Mouse (Mus musculus): ENCODE results near the gene Clybl. TPM values are rescaled to one million over a fixed set of nuclear protein-coding genes. Genes with fewer than 3 reads are reported as not detected.

Clybl gene
- polyA plus RNA-seq, 1 experiment from 2014 or later, result 21.6 TPM

DNA sequence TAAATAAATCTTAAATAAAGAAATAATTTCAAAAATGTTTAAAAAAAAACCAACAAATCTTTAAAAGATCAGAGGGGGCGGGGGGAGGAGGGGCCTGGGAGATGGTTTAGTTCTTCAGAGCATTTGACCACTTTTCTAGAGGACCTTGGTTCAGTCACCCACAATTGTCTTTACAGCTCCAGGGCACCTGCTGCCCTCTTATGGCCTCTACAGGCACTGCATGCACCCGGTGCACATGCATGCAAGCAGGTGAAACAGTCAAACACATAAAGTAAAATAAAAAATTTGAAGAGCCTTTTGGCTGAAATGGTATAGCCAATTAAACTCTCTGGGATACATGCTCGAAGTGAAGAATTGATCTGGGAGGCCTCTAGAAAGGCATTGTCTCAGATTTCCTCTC, 67.6 kb downstream of the Clybl start:
- H3K4me2 ChIP-seq (ENCODE audit: low read length), result no peak overlapping the region
- no peak overlapping the region for H3K27ac ChIP-seq (ENCODE audit: low read depth, low read length)
- H3K9me3 ChIP-seq (ENCODE audit: control insufficient read depth, low read length), result no peaks in the 10 kb centered on the region
- no peak overlapping the region for H3K9ac ChIP-seq (ENCODE audit: low read depth, low read length)
- no peak for ATAC-seq
- 95% methylated on average over 3 of the region's 3 CpGs for WGBS
- H3K36me3 ChIP-seq (ENCODE audit: control insufficient read depth, insufficient read depth, low read length), result no peaks in the 10 kb centered on the region
- H3K4me1 ChIP-seq (ENCODE audit: control insufficient read depth, insufficient read depth, low read depth, low read length), result no peaks in the 10 kb centered on the region
- H3K27me3 ChIP-seq (replicated peaks; ENCODE audit: control insufficient read depth, insufficient read depth, low read length), result no peaks in the 10 kb centered on the region; the same call in 1 of the 2 replicates
- no peak overlapping the region for H3K4me3 ChIP-seq (ENCODE audit: low read length)

DNA sequence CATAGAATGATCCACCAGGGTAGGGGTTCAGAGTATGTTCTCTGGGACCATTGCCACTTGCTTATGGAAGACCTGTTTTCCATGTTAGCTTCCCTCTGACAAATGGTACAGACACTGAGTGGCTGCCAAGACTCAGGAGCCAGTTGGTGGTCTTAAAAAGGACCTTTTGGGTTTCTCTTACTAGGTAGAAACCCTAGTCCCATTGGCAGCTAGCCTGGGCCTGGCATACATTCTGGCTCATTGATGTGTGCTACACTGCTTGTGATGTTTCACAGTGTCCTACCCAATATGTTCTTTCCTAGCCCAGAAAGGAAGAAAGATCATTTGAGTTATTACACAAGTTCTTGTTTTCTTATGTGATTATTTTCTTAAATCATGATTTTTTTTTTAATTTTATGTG, 69.8 kb downstream of the Clybl start:
- H3K9me3 ChIP-seq (ENCODE audit: control insufficient read depth, low read length), result no peaks in the 10 kb centered on the region
- peaks cover 5% of the 10 kb centered on the region; the same call in 1 of the 2 replicates for H3K4me1 ChIP-seq (ENCODE audit: control insufficient read depth, insufficient read depth, low read depth, low read length)
- H3K4me2 ChIP-seq (ENCODE audit: low read length), result no peak overlapping the region
- no peak overlapping the region for H3K4me3 ChIP-seq (ENCODE audit: low read length)
- H3K36me3 ChIP-seq (ENCODE audit: control insufficient read depth, insufficient read depth, low read length), result no peaks in the 10 kb centered on the region
- ATAC-seq, result no peak
- H3K27me3 ChIP-seq (replicated peaks; ENCODE audit: control insufficient read depth, insufficient read depth, low read length), result peaks cover 5% of the 10 kb centered on the region
- H3K27ac ChIP-seq (ENCODE audit: low read depth, low read length), result no peak overlapping the region
- no peak overlapping the region for H3K9ac ChIP-seq (ENCODE audit: low read depth, low read length)

DNA sequence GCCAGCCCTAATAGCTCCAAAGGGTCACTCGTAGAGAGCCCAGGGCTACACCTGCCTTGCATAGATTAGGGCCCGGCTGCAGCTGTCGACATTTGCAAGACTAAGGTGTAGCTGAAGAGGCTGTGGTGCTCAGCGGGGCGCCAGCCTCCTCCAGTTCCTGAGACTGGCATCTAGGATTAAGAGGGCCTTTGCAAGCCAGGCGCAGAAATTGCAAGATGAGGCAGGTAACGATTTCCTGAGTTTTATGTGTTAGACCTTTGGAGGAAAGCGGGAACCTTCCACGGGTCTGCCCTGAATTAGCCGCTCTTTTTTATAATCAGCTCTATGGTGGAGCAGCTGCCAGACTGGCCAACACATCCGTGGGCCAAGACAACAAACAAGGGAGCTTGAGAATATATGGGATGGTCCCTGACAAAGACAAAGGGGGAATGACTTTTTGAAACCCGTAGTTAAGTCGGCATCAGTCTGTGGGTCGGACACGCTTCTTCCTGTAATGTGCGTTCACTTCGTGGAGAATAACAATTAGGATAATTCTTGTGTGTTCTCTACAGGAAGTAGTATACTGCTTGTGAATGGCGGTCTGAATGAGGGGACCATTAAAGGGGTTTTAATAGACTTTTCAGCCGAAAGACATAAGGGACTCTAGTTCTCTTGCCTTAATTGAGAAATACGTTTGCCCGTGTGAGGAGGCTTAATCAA, 74.2 kb downstream of the Clybl start:
- Histone ChIP-seq H3K9me3 (ENCODE audit: control insufficient read depth, low read length) (no peaks in the 10 kb centered on the region), H3K9ac (ENCODE audit: low read depth, low read length) (no peak overlapping the region), H3K36me3 (ENCODE audit: control insufficient read depth, insufficient read depth, low read length) (no peaks in the 10 kb centered on the region), H3K4me2 (ENCODE audit: low read length) (peak overlapping the region; percentile 18), H3K4me1 (ENCODE audit: control insufficient read depth, insufficient read depth, low read depth, low read length) (peaks cover 5% of the 10 kb centered on the region; the same call in 1 of the 2 replicates), H3K27me3 (replicated peaks; ENCODE audit: control insufficient read depth, insufficient read depth, low read length) (peaks cover 18% of the 10 kb centered on the region), H3K27ac (ENCODE audit: low read depth, low read length) (no peak overlapping the region), H3K4me3 (ENCODE audit: low read length) (peak overlapping the region; percentile 0; the same call in 1 of the 2 replicates)
- ATAC-seq, result peak; percentile 48; the same call in 1 of the 2 replicates
- 5% methylated on average over 21 of the region's 21 CpGs for WGBS

DNA sequence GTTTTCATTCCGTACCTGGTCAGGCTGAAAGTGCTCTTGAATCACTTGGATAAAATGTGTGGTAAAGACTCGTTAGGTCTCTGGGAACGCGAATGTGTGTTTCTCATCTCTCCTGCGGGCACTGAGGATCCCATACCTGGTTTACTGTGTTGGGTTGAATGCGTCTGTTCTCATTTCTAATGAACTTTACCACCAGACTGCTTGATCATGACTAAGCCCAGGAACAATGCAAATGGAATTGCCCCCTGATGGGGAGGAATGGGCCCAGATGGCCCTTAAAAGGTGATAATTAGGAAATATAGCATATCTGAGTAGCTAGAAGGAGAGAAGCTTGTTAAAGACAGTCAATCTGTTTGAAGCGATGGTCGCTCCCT, 74.7 kb downstream of the Clybl start:
- Histone ChIP-seq H3K36me3 (ENCODE audit: control insufficient read depth, insufficient read depth, low read length) (no peaks in the 10 kb centered on the region), H3K27ac (ENCODE audit: low read depth, low read length) (no peak overlapping the region), H3K4me3 (ENCODE audit: low read length) (no peak overlapping the region), H3K27me3 (replicated peaks; ENCODE audit: control insufficient read depth, insufficient read depth, low read length) (peaks cover 18% of the 10 kb centered on the region), H3K9ac (ENCODE audit: low read depth, low read length) (no peak overlapping the region), H3K9me3 (ENCODE audit: control insufficient read depth, low read length) (no peaks in the 10 kb centered on the region), H3K4me2 (ENCODE audit: low read length) (peak overlapping the region; percentile 18), H3K4me1 (ENCODE audit: control insufficient read depth, insufficient read depth, low read depth, low read length) (peaks cover 5% of the 10 kb centered on the region; the same call in 1 of the 2 replicates)
- WGBS, result 12% methylated on average over 8 of the region's 8 CpGs
- peak; percentile 63; the same call in 1 of the 2 replicates for ATAC-seq

DNA sequence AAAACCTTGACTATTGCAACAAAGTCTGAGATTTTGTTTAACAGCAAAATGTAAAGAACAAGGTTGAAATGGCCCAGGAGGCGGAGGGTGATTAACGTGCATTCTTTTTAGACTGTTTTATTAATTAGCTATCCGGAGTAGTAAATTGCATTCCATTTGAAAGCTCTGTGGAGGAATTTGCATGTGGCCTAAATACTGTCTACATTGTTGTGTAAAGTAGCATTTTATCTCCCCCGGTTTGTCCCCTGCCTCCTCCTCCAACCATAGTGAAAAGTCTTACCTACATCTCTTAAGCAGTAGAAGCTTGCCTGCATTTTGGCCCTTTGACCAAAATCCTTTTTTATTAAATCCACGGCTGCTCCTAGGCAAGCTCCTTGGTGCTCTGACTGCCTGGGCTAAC, 76.8 kb downstream of the Clybl start:
- Histone ChIP-seq H3K27me3 (replicated peaks; ENCODE audit: control insufficient read depth, insufficient read depth, low read length) (peaks cover 22% of the 10 kb centered on the region), H3K4me1 (ENCODE audit: control insufficient read depth, insufficient read depth, low read depth, low read length) (peaks cover 5% of the 10 kb centered on the region; the same call in 1 of the 2 replicates), H3K4me2 (ENCODE audit: low read length) (no peak overlapping the region), H3K4me3 (ENCODE audit: low read length) (no peak overlapping the region), H3K9ac (ENCODE audit: low read depth, low read length) (no peak overlapping the region), H3K27ac (ENCODE audit: low read depth, low read length) (no peak overlapping the region), H3K9me3 (ENCODE audit: control insufficient read depth, low read length) (no peaks in the 10 kb centered on the region), H3K36me3 (ENCODE audit: control insufficient read depth, insufficient read depth, low read length) (no peaks in the 10 kb centered on the region)
- WGBS, result 21% methylated on average over 5 of the region's 5 CpGs
- no peak for ATAC-seq

DNA sequence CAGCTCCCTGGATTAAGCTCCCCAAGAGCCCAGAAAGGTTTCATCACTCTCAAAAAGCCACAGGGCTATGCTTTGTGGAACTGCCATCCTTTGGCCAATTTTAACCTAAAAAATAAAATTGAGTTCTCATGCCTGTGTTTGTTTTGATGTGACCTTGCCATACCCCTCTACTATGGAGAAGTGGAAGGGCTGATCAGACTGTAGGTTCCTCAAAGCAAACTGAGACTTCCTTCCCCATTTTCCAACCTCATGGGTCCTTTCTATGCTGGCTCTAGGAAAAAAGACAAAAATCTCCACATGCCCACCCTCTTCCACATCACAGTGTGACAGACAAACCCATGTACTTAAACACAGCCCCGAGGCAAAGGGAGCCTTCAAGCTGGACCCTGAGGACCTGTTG, 79.7 kb downstream of the Clybl start:
- H3K36me3 ChIP-seq (ENCODE audit: control insufficient read depth, insufficient read depth, low read length), result no peaks in the 10 kb centered on the region
- ATAC-seq, result no peak
- no peak overlapping the region for H3K9ac ChIP-seq (ENCODE audit: low read depth, low read length)
- no peak overlapping the region for H3K4me2 ChIP-seq (ENCODE audit: low read length)
- 94% methylated on average over 1 of the region's 1 CpGs for WGBS
- no peak overlapping the region for H3K27ac ChIP-seq (ENCODE audit: low read depth, low read length)
- no peaks in the 10 kb centered on the region for H3K9me3 ChIP-seq (ENCODE audit: control insufficient read depth, low read length)
- no peaks in the 10 kb centered on the region; the same call in 1 of the 2 replicates for H3K4me1 ChIP-seq (ENCODE audit: control insufficient read depth, insufficient read depth, low read depth, low read length)
- H3K27me3 ChIP-seq (replicated peaks; ENCODE audit: control insufficient read depth, insufficient read depth, low read length), result peaks cover 18% of the 10 kb centered on the region
- no peak overlapping the region for H3K4me3 ChIP-seq (ENCODE audit: low read length)

DNA sequence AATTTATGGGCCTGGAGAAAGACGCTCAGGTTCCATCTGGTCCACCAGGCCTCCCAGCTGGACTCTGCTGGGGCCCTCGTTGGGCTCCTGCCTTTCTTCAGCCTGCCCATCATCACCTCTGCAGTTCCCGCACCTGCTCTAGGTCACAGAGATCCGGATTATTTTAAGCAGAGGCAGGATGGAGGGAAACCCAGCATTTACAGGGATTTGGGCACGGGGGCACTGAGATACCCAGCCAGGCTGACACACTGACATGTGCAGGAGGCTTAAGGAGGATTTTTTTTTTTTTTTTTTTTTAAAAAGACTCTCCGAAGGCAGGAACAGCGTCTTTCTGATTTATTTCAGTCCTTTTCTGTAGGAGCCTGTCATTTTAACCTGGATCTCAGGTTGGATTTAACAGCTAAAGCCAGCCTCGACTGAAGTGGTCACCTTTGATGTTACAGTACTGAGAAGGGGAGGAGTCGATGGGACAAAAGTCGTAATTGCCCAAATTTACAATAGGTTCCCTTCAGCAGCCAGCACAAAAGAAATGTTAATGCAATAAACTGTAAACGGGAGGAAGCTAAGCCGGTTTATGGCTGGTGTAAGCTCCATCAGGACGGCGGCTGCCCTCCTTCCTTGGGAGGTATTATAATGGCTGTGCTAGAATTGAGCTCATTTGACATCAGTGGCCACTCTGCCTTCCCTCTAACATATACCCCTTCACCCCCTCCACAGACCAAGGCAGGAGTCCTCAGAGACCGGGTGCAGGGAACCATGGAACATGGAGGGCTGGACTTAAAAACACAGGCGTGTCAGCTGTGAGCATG, 81.6 kb downstream of the Clybl start:
- Histone ChIP-seq H3K36me3 (ENCODE audit: control insufficient read depth, insufficient read depth, low read length) (no peaks in the 10 kb centered on the region), H3K9ac (ENCODE audit: low read depth, low read length) (no peak overlapping the region), H3K27ac (ENCODE audit: low read depth, low read length) (no peak overlapping the region), H3K27me3 (replicated peaks; ENCODE audit: control insufficient read depth, insufficient read depth, low read length) (peaks cover 5% of the 10 kb centered on the region), H3K4me1 (ENCODE audit: control insufficient read depth, insufficient read depth, low read depth, low read length) (no peaks in the 10 kb centered on the region), H3K9me3 (ENCODE audit: control insufficient read depth, low read length) (no peaks in the 10 kb centered on the region), H3K4me2 (ENCODE audit: low read length) (no peak overlapping the region), H3K4me3 (ENCODE audit: low read length) (no peak overlapping the region)
- 48% methylated on average over 16 of the region's 16 CpGs for WGBS
- no peak for ATAC-seq

DNA sequence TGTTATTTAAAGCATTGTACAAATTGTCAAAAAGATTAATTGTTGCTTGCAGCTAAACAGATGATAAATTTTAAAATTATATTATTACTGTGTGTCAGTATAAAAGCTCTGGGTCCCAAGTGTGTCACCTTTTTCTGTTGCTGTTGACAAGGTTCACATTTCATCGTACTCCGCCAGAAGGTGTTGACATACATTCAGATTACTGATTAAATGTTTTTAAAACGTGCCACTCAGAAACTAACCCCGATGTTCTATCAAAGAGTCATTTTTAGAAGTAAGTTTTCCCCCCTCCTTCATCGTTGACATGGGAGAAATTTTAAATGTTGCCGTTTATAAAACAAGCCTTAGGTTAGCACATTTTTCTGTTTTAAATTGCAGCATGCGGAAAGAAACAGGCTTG, 83.7 kb downstream of the Clybl start:
- Histone ChIP-seq H3K4me1 (ENCODE audit: control insufficient read depth, insufficient read depth, low read depth, low read length) (no peaks in the 10 kb centered on the region), H3K27ac (ENCODE audit: low read depth, low read length) (no peak overlapping the region), H3K36me3 (ENCODE audit: control insufficient read depth, insufficient read depth, low read length) (no peaks in the 10 kb centered on the region), H3K4me3 (ENCODE audit: low read length) (no peak overlapping the region), H3K4me2 (ENCODE audit: low read length) (no peak overlapping the region), H3K9me3 (ENCODE audit: control insufficient read depth, low read length) (no peaks in the 10 kb centered on the region), H3K27me3 (replicated peaks; ENCODE audit: control insufficient read depth, insufficient read depth, low read length) (peaks cover 4% of the 10 kb centered on the region), H3K9ac (ENCODE audit: low read depth, low read length) (no peak overlapping the region)
- no peak for ATAC-seq
- 74% methylated on average over 7 of the region's 7 CpGs for WGBS

DNA sequence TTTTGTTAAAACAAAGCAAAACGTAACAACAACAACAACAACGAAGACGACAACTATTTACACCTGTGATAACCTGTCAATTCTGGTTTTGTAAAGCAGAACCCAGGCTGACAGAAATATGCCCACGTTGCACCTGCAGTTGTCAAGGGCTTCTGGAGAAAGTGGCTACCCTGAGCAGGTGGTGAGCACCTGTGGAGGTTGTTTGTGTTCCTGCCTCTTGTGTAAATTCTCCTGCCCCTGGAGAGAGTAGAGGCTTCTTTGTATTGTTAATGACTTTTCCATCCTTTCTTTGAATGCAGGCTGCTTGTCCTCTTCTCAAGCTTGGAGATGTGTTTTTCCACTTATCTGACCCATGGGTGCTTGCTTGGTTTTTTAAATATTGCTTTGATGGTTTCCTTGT, 86.1 kb downstream of the Clybl start:
- Histone ChIP-seq H3K27me3 (replicated peaks; ENCODE audit: control insufficient read depth, insufficient read depth, low read length) (0 out of 2 replicates have a peak, but pooled peaks cover 4% of the 10 kb centered on the region), H3K4me1 (ENCODE audit: control insufficient read depth, insufficient read depth, low read depth, low read length) (no peaks in the 10 kb centered on the region; the same call in 1 of the 2 replicates), H3K4me2 (ENCODE audit: low read length) (no peak overlapping the region), H3K9ac (ENCODE audit: low read depth, low read length) (no peak overlapping the region), H3K27ac (ENCODE audit: low read depth, low read length) (no peak overlapping the region), H3K36me3 (ENCODE audit: control insufficient read depth, insufficient read depth, low read length) (no peaks in the 10 kb centered on the region), H3K4me3 (ENCODE audit: low read length) (no peak overlapping the region), H3K9me3 (ENCODE audit: control insufficient read depth, low read length) (no peaks in the 10 kb centered on the region)
- 44% methylated on average over 4 of the region's 4 CpGs for WGBS
- ATAC-seq, result no peak

Measured in hindbrain, embryonic 16.5 days (tissue).